Mouse (Mus musculus) 416B (cell line): ENCODE data around the gene Trcg1.

ENCODE experiments used
- DNase-seq: peaks from one replicate; pipeline ENCODE4 v3.0.0; 2011; ENCODE audit warnings: low read depth

The Trcg1 gene

DNA sequence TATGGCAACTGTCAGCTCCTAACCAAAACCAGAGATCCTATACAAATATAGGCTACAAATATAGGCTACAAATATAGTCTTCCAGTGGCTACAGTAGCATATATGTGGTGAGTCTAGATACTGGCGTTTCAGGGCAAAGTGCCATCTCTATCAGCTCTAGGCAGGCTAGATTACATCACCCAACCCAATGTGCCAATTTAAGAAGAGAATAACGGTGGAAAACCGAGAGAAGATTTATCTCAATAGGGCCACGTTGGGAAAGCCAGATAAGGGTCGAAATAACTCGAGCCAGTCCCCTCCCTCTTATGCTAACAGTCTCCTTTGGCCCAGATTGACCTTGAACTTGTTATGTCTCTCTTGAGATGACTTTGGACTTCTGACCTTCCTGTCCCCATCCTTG, 3.2 kb upstream of the Trcg1 start:
- DNase-seq, result peak; percentile 90

GRCm38 (mm10) chr9:57233767-57234166, 2.6 kb upstream of the Trcg1 start:
- DNase-seq, result peak; percentile 97

GRCm38 (mm10) chr9:57237705-57238104, 1.3 kb downstream of the Trcg1 start:
- no peak for DNase-seq

DNA sequence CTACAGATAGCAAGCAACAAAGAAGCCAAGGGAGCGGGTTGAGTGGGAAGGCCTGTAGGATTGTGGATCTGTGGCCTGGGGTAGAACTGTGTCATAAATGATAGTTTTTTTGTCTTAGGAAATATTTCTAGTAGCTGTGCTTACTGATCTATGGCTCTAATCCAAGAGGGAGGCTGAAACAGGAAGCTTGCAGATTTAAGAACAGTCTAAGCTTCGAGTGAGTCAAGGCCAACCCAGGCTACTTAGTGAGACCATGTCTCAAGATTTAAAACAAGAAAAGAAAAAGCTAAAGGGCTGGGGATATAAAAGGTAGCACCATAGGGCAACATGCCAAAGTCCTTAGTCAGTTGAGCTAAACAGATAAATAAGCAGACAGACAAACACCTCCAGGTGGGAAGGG, 1.9 kb downstream of the Trcg1 start:
- DNase-seq, result peak; percentile 66

- no peak for DNase-seq
These were observed 4.8 kb downstream of the Trcg1 start for GRCm38 (mm10) chr9:57241111-57241510.

GRCm38 (mm10) chr9:57242916-57243315, 6.6 kb downstream of the Trcg1 start:
- no peak for DNase-seq

- no peak for DNase-seq
These were observed 7.8 kb downstream of the Trcg1 start for GRCm38 (mm10) chr9:57244106-57244685.

DNA sequence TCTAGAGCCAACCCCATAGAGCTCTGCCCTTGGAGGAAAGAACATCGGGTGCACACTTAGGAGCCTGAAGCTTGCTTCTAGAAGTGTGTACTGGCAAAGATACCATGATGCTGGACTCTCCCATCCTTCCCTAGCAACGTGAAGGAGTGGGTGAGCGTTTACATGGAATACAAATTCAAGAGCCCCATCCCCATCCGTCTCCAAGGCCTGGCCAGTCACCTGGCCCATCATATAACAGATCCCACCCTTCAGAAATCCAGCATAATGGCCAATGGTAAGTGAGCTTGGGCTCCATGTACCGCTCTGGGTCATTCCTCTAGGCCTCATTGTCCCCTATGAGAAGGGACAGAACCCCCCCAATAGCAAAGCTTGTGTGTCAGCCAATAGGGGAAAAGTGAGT, 10.1 kb downstream of the Trcg1 start:
- DNase-seq, result no peak

GRCm38 (mm10) chr9:57247201-57247671, 10.9 kb downstream of the Trcg1 start:
- DNase-seq, result peak; percentile 74

- no peak for DNase-seq
These were observed 11.9 kb downstream of the Trcg1 start for GRCm38 (mm10) chr9:57248030-57248942.

DNA sequence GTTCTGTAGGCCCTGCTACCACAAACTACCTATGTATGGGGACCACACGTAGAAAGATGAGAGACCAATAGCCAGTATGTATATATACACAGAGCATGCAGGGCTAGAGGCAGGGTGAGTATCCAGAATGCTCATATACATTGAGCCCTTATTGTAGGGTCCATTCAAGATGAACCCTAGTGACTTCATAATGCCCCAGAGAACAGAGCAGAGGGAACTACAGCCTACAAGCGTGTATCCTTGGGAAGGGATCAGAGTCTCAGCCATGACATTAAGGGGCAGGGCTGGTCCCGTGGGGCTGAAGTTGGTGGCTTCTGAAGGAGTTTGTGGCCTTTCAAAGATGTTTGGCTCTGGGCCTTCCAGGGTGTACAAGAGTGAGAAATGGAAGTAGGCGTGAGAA, 13.7 kb downstream of the Trcg1 start:
- DNase-seq, result no peak

DNA sequence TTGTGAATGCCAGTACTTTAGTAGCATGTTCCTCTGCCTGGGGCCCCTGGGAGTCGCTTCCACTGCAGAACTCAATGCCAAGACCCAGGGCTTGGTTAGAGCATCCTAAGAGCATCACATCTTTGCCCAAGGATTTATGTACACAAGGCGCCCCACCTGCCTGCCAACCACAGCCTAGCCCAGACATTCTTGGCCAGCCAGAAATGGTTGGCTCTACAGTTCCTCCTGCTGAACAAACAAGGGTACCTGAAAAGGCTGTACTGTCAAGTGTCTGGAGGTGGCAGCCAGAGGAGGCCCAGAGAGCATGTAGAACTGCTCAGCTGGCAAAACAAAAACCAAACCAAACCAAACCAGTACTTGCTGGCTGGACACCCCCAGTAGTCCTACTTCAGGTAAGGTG, 14.8 kb downstream of the Trcg1 start:
- DNase-seq, result no peak

- no peak for DNase-seq
These were observed 17.7 kb downstream of the Trcg1 start for GRCm38 (mm10) chr9:57254061-57254460.

- DNase-seq, result peak; percentile 56
These were observed 18.6 kb downstream of the Trcg1 start for GRCm38 (mm10) chr9:57254823-57255495.

DNA sequence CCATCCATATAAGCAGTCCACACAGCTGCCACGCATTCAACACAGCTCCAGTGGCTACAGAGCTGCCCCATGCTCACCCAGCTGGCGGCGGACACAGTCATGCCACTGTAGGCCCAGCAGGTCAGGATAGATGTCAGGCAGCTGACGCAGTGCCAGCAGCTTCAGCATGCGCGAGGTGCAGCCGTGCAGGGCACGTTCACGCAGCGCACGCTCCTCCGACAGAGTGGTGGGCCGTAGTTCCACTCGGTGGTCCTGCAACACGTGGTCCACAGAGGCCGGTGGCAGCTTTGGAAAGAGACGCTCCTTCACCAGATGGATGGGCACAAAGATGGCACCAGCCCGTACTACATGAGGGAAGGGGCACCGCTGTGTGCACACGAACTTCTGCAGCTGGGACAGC, 20.0 kb downstream of the Trcg1 start:
- DNase-seq, result no peak

DNA sequence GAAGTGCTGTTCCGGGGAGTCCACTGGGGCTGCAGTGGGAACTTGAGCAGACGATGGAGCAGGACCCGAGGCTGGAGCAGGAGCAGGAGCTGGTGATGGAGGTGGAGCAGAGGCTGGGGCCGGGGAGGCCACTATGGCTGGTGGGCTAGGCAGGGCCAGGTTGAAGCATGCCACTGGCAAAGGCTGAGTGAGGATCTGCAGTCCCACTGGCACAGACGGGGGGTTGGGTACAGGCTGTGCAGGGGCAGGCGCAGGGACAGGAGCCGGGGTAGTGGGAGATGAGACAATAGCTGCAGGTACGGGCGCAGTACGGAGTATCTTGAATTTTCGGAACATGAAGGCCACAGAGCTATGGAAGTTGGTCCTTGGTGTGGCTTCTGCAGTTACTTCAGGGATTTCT, 20.5 kb downstream of the Trcg1 start:
- DNase-seq, result no peak

DNA sequence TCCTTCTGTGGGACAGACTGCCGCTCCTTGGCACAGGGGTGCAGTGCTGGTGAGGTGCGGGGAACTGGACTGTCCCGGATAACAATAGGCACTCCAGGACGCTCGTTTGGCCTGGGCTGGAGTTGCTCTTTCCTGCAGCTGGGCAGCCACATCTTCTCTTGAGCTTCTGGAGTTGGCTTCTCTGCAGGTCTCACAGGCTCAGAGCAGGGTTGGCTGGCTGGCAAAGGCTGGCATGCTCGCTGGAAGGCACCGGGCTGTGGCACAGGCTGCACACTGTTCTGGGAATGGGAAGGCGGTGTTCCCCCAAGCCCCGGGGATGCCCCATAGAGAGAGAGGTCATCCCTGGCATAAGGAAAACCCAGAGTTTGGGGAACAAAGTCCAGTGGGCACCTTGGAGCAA, 21.3 kb downstream of the Trcg1 start:
- no peak for DNase-seq

GRCm38 (mm10) chr9:57259736-57260135, 23.4 kb downstream of the Trcg1 start:
- DNase-seq, result peak; percentile 96

GRCm38 (mm10) chr9:57260940-57261339, 24.6 kb downstream of the Trcg1 start:
- DNase-seq, result peak; percentile 51

GRCm38 (mm10) chr9:57261516-57261912, 25.2 kb downstream of the Trcg1 start:
- DNase-seq, result no peak

DNA sequence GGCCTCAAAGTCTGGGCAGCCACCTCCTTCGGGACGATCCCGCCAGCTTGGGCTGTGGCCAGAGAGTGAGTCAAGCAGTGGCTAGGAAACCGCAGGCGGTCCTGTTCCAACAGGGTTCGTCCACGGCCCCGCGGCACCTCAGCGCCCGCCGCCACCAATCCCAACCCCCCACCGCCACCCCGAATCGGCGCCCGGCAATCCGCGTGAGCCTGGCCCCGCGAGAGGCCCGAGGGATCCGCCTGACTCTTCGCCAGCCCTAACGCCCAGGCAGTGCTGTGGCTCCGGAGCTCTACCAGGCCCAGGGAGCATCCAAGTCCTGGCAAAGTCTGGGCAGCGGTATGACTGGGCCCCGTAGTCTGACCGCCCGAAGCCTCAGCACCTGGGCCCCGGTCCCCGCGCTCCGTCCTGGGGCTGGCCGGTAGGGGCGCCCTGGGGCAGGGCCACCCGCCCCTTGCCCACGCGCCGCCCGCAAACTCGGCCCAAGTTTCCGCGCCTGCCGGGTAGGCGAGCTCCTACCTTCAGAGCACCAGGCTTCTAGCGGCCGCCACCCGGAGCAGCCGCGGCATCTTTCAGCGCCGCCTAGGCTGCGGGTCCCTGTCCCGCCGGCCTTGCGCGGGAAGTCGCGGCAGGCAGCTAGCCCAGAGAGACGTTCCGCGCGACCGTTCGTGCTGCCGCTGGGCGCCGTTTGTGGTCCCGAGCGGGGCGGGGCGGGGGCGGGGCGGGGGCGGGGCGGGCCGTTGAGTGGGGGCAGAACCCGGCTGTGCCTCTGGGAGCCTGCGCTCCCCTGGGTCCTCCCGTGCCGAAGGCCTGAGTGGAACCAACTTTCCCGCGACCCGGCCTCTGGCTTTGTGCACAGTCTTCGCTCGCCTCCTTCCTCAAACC, 25.8 kb downstream of the Trcg1 start, which contains the start of gene 1700017B05Rik:
Gene 1700017B05Rik, minus strand, starts transcription at position 700 of the 882 bp plus-strand sequence.
- peak; percentile 82 for DNase-seq
